Mouse (Mus musculus) G1E (cell line): Measurements from ENCODE around the gene Arhgap31. TPM values are rescaled to one million over a fixed set of nuclear protein-coding genes. Genes with fewer than 3 reads are reported as not detected.

ENCODE experiments used
- ATAC-seq: 2 replicates; pipeline ENCODE4 v1.8.0; 2016; ENCODE audit warnings: mild to moderate bottlenecking; ENCODE audit not compliant: insufficient number of reproducible peaks, poor library complexity, low FRiP score, severe bottlenecking; ENCODE audit errors: extremely low read depth
- DNase-seq: peaks from one replicate; pipeline ENCODE4 v3.0.0; 2012; ENCODE audit warnings: low spot score
- H3K27me3 ChIP-seq: 2 replicates; pipeline ENCODE4 v1.6.1; 2012; ENCODE audit warnings: mild to moderate bottlenecking, low read length, inconsistent platforms; ENCODE audit not compliant: insufficient read depth
- H3K36me3 ChIP-seq: replicated peaks from 2 replicates; pipeline ENCODE3; 2012; ENCODE audit warnings: mild to moderate bottlenecking, inconsistent platforms
- H3K4me1 ChIP-seq: 2 replicates; pipeline ENCODE4 v1.6.1; 2012; ENCODE audit warnings: low read depth, low read length, inconsistent platforms, mixed read lengths; ENCODE audit not compliant: insufficient read depth
- H3K4me3 ChIP-seq: 2 replicates; pipeline ENCODE4 v1.5.1; 2012; ENCODE audit warnings: low read depth, mild to moderate bottlenecking, inconsistent platforms, low read length, moderate library complexity, mixed read lengths
- H3K9me3 ChIP-seq: replicated peaks from 2 replicates; pipeline ENCODE4 v1.6.1; 2012; ENCODE audit warnings: inconsistent platforms
- CTCF ChIP-seq: IDR thresholded peaks from 2 replicates; pipeline ENCODE4 v1.5.1; 2012; ENCODE audit warnings: low read depth, low read length, inconsistent platforms, mixed read lengths
- GATA1 ChIP-seq: IDR thresholded peaks from 2 replicates; pipeline ENCODE4 v1.6.1; 2012; ENCODE audit warnings: borderline replicate concordance, low read length, inconsistent platforms, mixed read lengths
- GATA2 ChIP-seq: IDR thresholded peaks from 2 replicates; pipeline ENCODE4 v1.6.1; 2012; ENCODE audit warnings: low read depth, low read length, inconsistent platforms, borderline replicate concordance
- POLR2AphosphoS5 ChIP-seq: IDR thresholded peaks from 2 replicates; pipeline ENCODE4 v1.6.1; 2012; ENCODE audit warnings: low read depth, low read length, inconsistent platforms; ENCODE audit not compliant: insufficient replicate concordance
- TAL1 ChIP-seq: conservative IDR thresholded peaks from 2 replicates; pipeline ENCODE4 v1.6.1; 2012; ENCODE audit warnings: low read depth, low read length, inconsistent platforms, mixed read lengths
- polyA plus RNA-seq: library from polyadenylated mRNA; stranded (reverse); fragments of >175 nt; gene quantifications from 2 replicates; pipeline ENCODE4 v1.2.3, GENCODE M21; 2012
- total RNA-seq, 2 experiments: library from RNA; stranded (forward) in 1 of 2; stranded (reverse) in 1 of 2; fragments of 200-1000 nt in 1 of 2; fragments of >200 nt in 1 of 2; fragmentation: Nextera tagmentation in 1 of 2; gene quantifications; 2 replicates each; pipeline ENCODE4 v1.2.3; 2014 to 2017

Gene Arhgap31
- total and polyA plus RNA-seq, 3 experiments: 0.01 to 0.16 TPM; not detected in 1

DNA sequence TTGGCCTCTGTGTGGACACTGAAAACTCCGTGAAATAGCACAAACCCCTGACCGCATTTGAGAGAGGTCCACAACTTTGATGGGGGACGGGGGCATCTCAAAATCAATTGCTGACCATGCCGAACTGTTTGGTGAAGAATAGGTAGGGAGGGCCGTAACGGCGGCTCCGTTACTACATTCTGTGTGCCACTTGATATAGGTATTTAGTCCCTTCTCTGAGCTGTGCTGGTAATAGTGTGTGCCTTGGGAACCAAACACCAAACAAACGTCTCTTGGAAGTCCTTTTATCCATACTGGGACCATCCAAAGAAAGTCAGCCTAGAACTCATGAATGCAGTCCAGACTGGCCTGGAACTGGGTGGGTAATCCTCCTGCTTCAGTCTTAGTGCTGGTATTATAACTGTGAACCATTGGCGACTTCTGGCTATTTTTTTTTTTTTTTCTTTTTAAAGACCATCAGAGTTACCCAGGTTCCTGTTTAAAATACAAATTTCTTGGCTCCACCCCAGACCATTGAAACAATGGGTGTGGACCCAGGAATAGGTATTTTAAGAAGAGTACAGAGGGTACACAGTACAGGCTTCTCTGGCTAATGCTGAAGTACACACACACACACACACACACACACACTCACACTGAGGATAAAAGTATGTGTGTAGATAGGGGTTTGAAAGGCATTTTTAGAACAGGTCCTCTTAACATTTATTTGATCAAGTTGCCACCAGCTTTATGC lies 31.0 kb upstream of the Arhgap31 start:
- no peaks in the 10 kb centered on the region for H3K9me3 ChIP-seq
- ATAC-seq (no peak), DNase-seq (no peak)
- H3K4me1 ChIP-seq: no peaks in the 10 kb centered on the region
- TF ChIP-seq CTCF (no peak), GATA1 (no peak)
- H3K4me3 ChIP-seq: no peak overlapping the region
- no peaks in the 10 kb centered on the region for H3K36me3 ChIP-seq
- peaks cover 7% of the 10 kb centered on the region; the same call in 1 of the 2 replicates for H3K27me3 ChIP-seq

- Histone ChIP-seq H3K36me3 (no peaks in the 10 kb centered on the region), H3K4me3 (no peak overlapping the region), H3K9me3 (no peaks in the 10 kb centered on the region), H3K4me1 (no peaks in the 10 kb centered on the region), H3K27me3 (peaks cover 7% of the 10 kb centered on the region; the same call in 1 of the 2 replicates)
- DNase-seq: no peak
- no peak for ATAC-seq
- TF ChIP-seq GATA1 (no peak), POLR2AphosphoS5 (no peak), GATA2 (no peak), CTCF (no peak), TAL1 (no peak)
Measured at GRCm38 (mm10) chr16:38742659-38743131, 29.6 kb upstream of the Arhgap31 start.

DNA sequence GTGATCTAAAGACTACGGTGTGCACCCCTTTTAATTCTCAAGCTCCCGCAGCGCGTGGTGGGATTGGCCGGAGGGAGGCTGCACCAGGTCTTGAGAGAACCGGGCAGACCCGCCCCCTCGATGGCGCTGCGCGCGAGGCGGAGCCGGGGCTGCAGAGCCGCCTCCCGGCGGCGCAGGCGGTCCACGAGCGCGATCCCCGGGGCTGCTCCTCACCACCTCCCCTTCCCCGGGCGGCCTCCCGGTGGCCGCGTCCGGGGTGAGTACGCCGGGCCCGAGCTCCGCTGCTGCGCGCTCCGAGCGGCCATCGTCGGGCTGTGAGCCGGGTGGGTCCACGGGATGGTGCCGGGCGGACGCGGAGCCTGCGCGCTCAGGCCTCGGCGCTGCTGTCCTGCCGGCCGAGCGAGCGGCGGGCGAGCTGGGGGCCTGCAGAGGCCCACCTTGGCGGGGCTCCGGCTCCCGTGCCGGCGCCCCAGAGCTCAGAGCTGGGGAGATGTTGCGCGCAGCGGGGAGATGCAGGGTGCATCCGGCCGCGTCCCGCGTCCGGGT lies 29.1 kb upstream of the Arhgap31 start, which contains the start of gene B4galt4:
Gene B4galt4, plus strand, starts transcription at position 152 of the 546 bp plus-strand sequence.
- Histone ChIP-seq H3K4me3 (no peak within 1 kb of the TSS), H3K9me3 (no peaks in the 10 kb centered on the region), H3K36me3 (no peaks in the 10 kb centered on the region), H3K4me1 (no peaks in the 10 kb centered on the region), H3K27me3 (peaks cover 7% of the 10 kb centered on the region; the same call in 1 of the 2 replicates)
- no peak for ATAC-seq
- no peak for TF ChIP-seq POLR2AphosphoS5
- TF ChIP-seq GATA2: no peak
- TF ChIP-seq TAL1: no peak
- TF ChIP-seq GATA1: no peak
- TF ChIP-seq CTCF: no peak
- no peak for DNase-seq

DNA sequence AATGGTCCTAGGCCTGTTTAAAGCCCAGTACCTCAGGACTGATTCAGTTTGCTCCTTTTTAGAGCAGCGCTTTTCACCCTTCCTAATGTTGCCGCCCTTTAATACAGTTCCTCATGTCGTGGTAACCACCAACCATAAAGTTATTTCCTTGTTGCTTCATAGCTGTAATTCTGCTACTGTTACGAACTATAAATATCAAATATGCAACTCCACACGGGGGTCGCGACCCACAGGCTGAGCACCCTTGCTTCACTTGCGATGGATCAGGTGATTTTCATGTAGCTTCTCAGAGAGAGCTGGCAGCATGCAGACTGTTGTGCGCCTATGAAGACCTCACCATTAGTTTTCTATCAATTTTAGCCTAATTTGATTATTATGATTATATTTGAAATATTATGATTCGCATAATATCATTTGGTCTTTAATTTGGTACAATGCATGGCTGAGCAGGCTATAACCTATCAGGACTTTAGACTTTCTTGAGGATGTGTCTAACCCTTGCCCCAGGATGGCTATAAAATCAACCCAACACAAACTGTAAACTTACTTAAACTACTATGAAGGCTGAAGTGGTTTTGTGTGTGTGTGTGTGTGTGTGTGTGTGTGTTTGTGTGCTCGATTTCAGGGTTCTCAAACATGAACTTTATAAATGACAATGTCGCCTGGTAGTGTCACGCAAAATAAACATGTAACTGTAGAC lies 28.3 kb upstream of the Arhgap31 start:
- no peaks in the 10 kb centered on the region for H3K4me1 ChIP-seq
- no peaks in the 10 kb centered on the region for H3K9me3 ChIP-seq
- no peak overlapping the region for H3K4me3 ChIP-seq
- no peaks in the 10 kb centered on the region for H3K36me3 ChIP-seq
- H3K27me3 ChIP-seq: peaks cover 7% of the 10 kb centered on the region; the same call in 1 of the 2 replicates
- no peak for DNase-seq
- no peak for ATAC-seq
- TF ChIP-seq POLR2AphosphoS5 (no peak), CTCF (no peak), GATA2 (no peak), GATA1 (no peak), TAL1 (no peak)

DNA sequence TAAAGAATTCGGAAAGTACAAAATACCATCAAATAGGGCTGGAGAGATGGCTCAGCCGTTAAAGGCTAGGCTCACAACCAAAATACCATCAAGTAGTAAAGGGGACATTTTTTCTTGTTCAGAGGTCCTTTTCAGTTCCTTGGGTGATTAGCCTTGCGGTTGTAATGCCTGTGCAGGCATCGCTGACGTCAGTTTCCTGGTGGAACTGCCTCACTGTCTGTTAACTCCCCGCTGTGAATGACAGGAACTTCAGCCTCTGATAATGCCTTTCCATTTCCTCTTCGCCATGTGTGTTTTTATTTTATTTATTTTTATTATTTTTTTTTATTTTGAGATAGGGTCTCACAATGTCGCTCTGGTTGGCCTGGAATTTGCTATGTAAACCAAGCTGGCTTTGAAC lies 17.8 kb upstream of the Arhgap31 start:
- no peaks in the 10 kb centered on the region for H3K9me3 ChIP-seq
- no peaks in the 10 kb centered on the region for H3K4me1 ChIP-seq
- DNase-seq: no peak
- H3K27me3 ChIP-seq: no peaks in the 10 kb centered on the region
- TF ChIP-seq GATA1: no peak
- TF ChIP-seq CTCF: no peak
- TF ChIP-seq GATA2: no peak
- no peak for TF ChIP-seq POLR2AphosphoS5
- no peak for TF ChIP-seq TAL1
- no peak for ATAC-seq
- no peaks in the 10 kb centered on the region for H3K36me3 ChIP-seq
- no peak overlapping the region for H3K4me3 ChIP-seq
